Mouse (Mus musculus) adrenal gland, postnatal 36 days (tissue): ENCODE measurements around the gene Prcp. TPM values are rescaled to one million over a fixed set of nuclear protein-coding genes. Genes with fewer than 3 reads are reported as not detected.
"Not testable (repeated sequence)": the region's sequence is repeated elsewhere in the genome, so short reads cannot be mapped to it uniquely, and the experiment has no call there.

Experiments
- DNase-seq, 2 experiments: peaks; one replicate each; pipeline ENCODE4 v3.0.0; 2021; ENCODE audit warnings: mixed read lengths in 1 of 2
- total RNA-seq, 2 experiments: library from RNA; stranded (reverse); gene quantifications; 2 replicates each; pipeline ENCODE4 v1.2.3; 2021

Prcp gene
- total RNA-seq, 2 experiments from 2014 or later, result 12.9 to 13.8 TPM

DNA sequence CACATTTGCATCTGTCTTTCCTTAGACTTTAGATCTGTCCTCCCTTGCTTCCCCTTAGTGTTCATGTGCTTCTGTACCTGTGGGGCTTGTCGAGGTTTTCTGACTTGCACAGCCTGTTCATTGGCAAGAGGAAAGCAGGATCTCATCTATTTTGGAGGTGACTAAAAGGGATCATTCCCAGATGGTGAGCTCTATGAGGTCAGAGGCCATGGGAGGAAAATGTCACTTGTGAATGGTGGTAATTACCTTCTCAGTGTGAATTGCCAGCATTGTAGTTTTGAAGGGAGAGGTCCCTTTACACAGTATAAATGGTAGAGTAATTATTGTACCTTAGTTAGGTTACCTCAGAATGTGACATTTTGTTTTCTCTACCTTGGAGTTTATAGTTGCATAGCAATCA, 15.9 kb downstream of the Prcp start:
- DNase-seq, result no peak

DNA sequence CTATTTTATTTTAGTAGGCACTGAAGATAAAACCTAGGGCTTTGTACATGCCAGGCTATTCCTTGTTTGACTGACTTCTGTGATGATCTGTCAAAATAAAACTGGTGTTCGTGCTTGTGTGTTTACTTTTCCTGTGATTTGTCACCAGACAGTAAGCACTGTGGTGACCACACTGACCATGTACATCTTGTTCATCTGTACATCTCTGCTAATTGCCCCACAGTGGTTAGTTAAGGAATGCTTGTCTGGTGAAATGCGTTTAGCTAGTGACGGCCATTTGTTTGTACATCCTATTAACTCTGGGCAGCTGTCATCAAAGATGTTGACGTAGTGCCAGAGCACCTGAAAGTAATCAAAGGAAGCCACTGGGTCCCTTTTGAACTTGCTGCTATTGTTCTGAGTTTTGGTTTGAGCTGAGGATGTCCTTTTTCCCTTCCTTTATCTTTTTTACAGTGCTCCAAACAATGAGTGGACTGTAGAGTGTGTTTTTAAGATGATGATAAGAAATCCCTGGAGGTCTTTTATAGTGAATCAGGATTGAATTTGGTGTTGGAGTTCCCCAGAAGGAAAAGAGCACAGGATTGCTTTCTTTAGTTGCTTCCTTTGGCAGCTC, 16.5 kb downstream of the Prcp start:
- DNase-seq, result no peak

DNA sequence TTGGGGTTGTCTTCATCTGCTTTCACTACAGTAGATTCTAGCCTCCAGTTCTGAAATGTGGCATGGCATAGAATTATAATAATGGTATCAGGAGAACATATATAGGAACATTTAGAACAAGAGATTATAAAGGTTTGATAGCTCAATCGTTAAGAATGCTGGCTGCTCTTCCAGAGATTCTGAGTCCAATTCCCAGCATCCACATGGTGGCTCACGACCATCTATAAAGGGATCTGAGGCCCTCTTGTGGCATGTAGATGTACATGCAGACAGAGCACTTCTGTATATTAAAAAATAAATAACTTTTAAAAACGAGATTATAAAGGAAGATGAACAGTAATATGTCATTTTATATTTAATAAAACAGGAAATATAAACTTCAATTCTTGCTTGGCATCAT, 19.2 kb downstream of the Prcp start:
- DNase-seq, result no peak

DNA sequence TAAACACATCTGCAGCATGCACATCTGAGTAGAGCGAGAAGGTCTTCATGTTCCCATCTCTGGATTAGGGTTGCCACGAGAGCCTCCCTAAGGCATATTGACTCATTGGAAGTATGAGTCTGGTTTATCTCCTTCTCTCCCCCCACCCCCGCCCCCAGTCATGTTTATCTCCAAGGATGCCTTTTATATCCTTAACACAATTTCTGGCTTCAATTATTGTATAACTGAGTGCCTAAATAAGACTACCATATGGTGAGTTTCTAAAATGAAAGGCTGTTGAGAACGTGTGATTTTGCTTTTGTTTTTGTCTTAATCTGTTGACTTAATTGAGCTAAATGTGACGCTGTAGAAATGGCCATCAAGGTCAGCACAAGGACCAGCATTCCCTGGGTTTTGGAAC, 21.8 kb downstream of the Prcp start:
- DNase-seq, result no peak

DNA sequence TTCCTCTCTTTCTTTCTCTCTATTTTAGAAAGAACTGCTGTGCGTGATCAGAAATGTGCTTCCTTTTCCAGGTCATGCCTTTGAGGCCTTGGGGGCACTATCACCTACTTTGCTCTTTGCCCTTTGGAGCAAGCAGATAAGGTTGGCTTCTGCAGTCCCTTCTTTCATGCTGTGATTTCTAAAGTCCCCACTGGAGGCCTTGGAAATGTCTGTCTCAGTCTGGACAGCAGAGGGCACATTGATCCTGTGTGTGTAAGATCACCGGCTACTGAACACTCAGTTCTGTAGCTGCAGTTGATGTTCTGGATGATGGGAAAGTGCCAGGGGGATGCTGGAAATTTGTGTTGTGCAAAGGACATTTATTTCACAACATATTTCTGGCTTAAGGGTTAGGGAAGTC, 22.8 kb downstream of the Prcp start:
- DNase-seq, result peak; percentile 35 to 59

DNA sequence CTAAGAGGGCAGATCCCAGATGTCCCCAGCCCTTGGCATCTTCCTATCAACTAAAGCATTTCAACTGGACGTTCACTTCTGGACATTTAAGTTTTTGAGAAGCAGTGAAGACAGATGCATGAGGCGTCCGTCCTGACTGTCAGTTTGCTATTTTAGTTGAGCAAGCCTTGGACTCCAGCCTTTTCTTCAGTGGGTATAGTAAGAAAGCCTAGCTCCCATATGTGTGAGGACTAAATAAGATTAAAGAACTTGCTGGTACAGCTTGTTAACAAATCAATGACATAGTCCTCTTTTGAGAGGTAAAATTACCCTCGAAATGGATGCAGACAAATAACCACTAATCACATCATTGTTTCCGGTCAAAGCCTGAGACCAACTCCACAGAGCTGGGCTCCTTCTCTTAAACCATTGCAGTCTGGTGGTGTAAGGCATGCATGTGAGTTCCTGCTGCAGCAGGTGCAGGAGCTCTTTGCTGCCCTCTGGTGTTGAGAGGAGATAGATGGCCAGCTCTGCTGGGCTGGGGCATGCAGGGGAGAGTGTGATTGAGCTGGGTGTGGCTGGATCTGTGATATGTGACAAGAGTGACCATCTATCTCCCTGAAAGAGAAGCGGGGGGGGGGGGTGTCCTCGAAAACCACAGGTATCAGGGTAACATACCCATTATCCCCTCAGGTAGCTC, 29.2 kb downstream of the Prcp start:
- DNase-seq, result peak; percentile 71 to 81

DNA sequence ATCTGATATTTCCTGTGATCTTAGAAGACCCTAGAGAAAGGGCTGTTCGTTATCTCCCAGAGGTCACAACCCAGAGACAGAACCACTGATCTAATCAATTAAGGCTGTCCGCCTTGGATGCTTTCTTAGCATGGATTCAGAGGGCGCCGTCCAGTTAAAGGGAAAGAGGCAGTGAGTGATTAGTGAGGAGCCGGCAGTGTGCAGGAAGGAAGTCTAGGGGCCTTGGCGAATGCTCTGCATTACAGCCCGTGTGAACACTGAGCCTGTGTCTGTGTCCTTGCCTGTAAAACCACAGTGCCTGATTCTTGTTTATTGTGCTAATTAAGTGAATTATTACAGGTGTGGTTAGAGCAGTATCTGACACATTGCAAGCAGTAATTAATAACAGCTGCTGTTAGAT, 30.0 kb downstream of the Prcp start:
- DNase-seq, result not testable (repeated sequence)

DNA sequence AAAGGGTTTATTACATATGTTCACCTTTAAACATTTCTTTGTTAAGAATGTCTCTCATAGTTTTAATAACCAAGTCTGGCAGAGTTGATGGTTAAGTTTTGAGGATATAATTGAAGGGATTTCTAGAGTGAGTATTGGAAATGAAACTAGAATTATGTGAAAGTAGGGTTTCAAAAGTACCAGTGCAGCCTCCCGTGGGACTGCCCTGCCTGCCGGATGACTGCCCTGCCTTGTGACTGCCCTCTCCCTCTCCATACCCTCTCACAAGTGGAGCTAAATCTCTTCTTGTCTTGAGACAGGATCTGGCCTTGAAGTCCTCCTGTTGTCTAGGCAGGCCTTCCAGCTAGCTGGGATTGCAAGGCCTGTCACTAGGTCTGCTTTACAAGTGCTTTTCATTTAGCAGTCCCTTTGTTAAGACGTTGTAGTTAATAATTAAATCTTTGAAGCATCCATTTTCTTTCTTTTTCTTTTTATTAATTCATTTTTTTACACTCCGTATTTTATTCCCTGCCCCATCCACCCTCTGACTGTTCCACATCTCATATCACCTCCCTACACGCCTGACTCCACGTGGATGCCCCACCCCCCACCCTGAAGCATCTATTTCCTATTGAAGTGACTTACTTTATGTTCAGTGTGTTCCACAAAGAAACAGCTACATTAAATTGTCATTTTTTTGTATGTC, 46.0 kb downstream of the Prcp start:
- no peak for DNase-seq

DNA sequence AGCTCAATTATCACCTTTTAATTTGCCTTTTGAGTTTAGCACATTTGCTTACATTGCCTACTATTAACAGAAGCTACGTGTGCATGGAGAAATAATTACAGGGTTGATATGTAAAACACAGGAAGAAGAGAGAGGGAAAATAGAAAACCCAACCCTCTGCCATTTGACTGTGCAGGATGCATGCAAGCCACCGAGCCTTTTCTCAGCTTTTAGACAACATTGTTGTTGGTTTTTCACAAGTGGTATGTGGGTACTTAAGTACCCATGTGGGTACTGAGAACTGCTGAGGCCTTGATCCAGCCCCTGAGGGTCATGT, 46.5 kb downstream of the Prcp start:
- no peak for DNase-seq

DNA sequence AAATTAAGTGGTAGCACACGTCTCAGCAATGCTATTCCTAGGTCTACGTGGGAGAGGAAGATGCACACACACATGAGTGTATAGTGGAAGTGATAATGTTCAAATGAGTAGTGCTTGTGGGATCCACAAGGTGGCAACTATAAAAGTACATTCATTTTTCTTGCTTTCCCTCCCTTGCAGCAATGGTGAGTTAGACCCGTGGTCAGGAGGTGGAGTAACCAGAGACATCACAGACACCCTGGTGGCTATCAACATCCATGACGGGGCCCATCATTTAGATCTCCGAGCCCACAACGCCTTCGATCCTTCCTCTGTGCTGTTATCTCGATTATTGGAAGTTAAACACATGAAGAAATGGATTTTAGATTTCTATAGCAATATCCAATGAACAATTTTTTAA, 58.5 kb downstream of the Prcp start:
- no peak for DNase-seq

DNA sequence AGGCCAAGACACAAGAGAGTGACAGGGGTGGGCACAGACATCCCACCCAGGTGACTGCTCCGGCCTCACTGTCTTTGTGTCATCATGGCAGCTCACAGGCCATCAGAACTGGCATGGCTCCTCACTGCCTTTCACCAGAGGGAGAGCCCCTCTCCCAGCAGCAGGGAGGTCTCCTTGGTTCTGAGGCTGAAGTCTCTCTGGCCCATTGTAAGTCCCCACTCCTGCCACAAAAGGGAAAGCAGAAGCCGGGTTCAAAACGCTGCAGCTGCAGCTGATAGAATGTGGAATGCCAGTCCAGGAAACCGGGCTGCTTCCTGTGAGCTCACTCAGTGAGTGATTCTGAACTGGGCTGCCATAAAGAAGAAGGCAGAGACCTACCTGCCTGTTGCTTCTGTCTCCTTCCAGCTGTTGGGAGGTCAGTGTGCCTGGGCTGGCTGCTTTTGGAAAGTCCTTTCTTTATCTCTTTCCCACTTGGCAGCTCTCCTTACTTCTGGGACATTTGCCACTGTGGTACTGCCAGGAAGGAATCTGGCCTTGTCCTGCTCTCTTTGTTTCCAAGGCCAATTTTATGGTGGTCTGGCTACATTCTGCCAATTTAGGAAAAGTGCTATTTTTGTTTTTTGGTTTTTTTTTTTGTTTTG, 59.2 kb downstream of the Prcp start:
- peak; percentile 59 to 68 for DNase-seq

DNA sequence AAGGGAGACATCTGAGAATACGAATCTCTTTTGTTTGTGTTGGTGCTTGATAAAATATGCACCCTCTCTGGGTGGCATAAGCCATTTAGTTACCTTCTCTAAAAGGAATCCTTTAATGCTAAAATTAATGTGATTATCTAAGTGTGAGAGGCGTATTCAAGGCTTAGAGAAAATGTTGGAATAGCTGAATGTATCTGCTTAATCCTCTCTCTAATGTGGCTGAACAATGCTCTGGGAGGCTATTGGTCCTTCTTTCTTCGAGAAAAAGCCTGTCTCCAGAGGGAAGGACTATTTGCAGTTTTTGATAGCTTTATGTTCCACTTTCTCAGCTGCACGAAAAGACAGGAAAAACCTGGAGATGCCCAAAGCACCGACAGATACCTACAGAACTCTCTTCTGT, 62.5 kb downstream of the Prcp start:
- no peak for DNase-seq

DNA sequence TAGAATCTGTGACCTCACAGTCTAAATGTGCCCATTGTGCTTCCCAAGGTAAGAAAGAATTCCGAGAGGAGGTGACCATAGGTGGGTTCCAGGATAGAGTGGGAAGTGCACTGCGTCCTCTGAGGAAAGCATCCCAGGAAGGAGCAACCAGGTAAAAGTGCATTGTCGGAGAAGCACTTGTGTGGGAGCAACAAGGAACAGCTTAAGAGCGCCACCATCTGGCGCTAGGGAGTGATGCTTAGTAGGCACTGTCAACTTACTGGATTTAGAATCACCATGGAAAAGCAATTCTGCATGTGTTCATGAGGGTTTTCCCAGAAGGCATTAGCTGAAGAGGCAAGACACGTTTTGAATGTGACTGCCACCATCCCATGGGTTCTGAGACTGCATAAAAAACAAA, 63.7 kb downstream of the Prcp start:
- DNase-seq, result peak; percentile 47 to 66

DNA sequence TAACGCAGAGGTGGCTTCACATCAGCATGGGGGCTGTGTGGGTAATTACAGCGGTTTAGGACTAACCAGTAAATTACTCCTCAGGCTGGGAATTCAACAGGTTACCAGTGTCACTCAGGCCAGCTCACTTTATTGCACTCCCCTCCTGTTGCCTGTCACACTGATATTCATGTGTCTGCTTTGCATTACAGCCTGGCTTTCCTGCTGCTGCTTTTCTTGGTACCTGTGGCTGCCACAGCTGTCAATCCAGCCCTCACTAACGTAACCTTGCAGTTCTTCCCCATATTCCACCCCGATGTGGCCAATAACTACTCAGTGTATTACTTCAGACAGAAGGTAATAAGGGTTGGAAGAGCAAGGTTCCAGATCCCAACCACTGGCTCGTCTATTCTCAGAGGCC, 65.5 kb downstream of the Prcp start:
- no peak for DNase-seq

DNA sequence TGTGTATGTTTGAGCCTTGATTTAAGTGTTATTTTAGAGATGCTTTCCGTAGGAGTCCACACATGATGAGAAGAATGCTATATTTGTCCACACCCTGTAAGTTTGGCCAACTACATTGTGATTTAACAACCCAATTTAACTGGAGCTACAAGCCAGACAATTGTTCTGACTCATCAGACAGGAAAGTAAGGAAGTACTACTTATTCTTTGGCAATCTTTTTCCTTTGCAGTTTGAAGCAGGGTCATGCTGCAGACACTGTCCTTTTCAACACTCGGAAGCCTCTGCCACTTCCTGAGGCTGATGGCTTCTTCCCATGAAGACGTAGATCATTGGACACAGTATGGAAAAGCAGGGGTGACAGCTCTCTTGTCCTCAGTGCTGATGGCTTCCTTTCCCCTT, 76.5 kb downstream of the Prcp start:
- DNase-seq, result peak in 1 of 2 experiments; percentile 26

DNA sequence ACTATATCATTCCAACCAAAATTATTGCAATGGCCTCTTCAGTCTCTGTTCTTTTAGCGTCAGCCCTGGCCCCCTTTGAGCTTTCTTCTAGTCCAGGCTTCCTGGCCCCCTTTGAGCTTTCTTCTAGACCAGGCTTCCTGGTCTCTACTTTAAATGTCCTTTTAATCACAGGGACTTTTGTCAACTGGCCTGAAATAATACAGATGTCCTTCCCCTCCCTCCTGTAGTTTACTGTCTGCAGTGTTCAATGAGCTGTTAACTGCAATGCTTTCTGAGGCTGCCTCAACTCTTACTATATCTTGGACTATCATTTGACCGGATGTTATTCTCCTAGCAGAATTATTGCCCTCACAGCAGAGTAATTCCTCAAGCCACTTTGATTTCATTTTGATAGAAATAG, 77.9 kb downstream of the Prcp start:
- DNase-seq, result no peak

DNA sequence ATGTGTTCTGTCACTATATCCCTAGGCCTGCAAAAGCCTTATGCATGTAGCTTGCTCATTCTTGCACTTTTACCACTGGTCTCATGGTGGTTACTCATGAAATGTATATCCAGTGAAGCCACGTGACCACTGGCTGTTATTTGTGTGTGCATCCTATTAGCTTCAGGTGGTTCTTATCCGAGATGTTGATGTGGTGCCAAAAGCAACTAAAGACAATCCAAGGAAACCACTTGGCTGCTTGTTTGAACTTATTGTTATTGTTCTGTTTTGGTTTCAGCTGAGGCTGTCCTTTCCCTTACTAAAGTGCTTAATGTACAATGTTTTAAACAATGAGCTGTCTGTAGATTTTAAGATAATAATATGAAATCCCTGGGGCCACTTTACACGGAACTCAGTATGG, 85.5 kb downstream of the Prcp start:
- no peak for DNase-seq

DNA sequence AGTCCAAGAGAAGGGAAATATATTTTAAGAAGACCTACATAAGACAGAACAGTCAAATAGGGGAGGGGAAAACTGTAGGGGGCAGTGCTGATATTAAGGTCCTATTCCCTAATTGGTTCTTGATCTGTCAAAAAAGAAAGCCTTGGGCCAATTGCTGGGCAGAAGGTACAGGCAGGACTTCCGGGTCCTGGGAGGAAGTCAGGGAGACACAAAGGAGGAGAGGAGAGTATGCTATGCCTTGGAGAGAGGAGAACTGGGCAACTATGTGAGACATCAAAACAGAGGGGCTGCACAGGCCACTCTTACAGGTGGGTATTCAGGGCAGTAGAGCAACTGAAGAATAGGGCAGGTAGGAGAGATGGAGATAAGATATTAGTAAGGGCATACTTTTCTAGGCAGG, 87.6 kb downstream of the Prcp start:
- DNase-seq, result no peak

DNA sequence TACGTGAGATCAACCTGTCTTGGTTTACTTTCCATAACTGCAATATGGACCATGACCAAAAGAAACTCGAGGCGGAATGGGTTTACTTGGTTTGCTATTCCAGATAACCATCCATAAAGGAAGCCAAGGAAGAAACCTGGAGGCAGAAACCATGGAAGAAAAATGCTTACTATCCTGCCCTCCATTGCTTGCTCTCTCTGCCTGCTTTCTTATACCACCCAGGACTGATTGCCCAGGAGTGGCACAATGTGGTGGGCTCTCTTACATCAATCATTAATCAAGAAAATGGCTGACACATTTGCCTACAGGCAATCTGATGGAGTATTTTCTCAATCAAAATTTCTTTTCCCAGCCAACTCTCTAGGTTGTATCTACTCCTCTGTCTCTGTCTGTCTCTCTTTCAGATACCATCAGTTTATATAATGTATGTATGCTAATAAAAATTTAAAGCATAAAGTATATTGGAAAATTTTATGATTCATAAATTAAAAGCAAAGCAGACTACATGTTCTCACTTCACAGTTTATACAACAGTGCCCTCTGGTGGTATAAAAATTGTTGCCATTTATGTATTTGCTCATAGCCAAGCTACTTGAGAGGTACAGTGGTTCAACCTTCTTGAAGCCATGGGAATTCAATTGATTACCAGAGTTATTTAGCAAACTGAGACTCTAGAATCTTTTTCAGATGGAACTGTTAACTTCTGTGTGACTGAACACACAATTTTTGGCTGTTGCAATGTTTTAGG, 90.7 kb downstream of the Prcp start:
- DNase-seq, result peak in 1 of 2 experiments; percentile 12

DNA sequence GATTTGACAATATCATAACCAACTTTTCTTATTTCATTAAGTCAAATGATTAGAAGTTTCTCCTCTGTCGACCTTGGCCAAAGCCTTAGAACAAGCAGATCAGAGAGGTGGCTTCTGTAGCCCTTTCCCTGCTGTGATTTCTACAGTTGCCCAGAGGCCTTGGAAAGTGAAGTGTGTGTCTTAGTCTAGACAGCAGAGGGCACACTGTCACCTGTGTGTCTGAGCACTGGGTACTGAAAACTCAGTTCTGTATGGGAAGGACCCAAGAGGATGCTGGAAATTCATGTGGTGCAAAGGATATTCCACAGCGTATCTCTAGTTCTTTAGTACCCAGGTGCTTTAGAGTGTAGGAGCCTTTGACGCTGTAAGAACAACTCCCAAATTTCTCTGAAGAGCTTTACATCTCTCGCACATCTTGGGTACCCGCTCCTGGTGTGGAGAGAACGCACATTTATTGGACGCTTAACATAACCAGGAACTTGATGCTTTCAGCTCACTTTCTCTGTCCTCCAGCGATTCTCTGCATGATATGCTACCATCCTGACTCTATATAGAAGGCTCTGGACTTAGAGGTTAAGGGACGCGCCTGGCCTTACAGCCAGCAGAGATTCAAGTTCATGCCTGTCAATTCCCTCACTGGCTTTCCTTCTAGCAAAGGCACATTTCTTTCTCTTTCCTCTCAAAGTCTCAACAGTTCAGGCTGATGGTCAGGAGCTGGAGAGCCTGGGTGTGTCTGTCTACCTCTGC, 93.3 kb downstream of the Prcp start:
- DNase-seq, result peak; percentile 46 to 59

DNA sequence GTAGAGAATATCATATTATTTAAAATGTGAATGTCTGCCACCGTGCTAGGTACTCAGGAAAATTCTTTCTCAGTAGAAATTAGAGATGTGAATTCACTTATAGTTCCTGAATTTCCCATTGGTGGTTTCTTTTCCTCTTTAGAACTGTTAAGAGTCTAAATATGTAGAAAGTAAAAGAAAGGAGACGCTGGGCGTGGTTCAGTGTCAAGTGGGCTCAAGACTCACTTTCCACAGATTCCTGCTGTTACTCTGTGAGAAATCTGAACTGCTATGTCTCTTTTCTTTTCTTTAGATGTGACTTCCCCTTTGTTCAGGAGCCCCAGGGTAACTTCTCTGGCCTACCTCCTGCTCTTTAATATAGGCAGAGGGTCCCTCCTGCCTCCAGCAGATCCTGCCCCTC, 103.2 kb downstream of the Prcp start:
- no peak for DNase-seq

DNA sequence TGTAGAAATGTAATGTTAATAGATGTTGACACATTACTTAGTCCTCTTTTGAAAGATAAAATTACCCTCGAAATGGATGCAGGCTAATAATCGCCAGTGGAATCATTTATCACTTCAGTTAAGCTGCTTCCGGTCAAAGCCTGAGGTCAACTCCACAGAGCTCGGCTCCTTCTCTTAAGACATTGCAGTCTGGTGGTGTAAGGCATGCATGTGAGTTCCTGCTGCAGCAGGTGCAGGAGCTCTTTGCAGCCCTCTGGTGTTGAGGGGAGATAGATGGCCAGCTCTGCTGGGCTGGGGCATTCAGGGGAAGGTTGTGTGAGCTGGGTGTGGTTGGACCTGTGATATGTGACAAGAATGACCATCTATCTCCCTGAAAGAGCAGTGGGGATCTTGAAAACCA, 104.0 kb downstream of the Prcp start:
- DNase-seq, result no peak
